Mouse (Mus musculus) limb, embryonic 13.5 days (tissue): ENCODE measurements around the gene Axin1. TPM values are rescaled to one million over a fixed set of nuclear protein-coding genes. Genes with fewer than 3 reads are reported as not detected.
A peak's percentile ranks its signal among the peaks of the same experiment; 100 is the strongest.
"Not testable (repeated sequence)": the region's sequence is repeated elsewhere in the genome, so short reads cannot be mapped to it uniquely, and the experiment has no call there.

Source experiments
- ATAC-seq: fragments of 200-750 bp; cut with Nextera tagmentation; 2 replicates; pipeline ENCODE4 v1.8.0; 2017; ENCODE audit warnings: low read depth, moderate number of reproducible peaks, moderate TSS enrichment; ENCODE audit not compliant: low FRiP score
- H3K27ac ChIP-seq: fragments of 300-500 bp; sonication (generic); 2 replicates; pipeline ENCODE4 v1.5.1; 2015; ENCODE audit warnings: inconsistent platforms, mild to moderate bottlenecking, moderate library complexity
- H3K27me3 ChIP-seq: fragments of 300-500 bp; sonication (generic); 2 replicates; pipeline ENCODE4 v1.6.1; 2015; ENCODE audit warnings: mild to moderate bottlenecking, inconsistent platforms
- H3K36me3 ChIP-seq: fragments of 300-500 bp; sonication (generic); 2 replicates; pipeline ENCODE4 v1.6.1; 2015; ENCODE audit warnings: inconsistent platforms, mild to moderate bottlenecking, moderate library complexity
- H3K4me1 ChIP-seq: fragments of 300-500 bp; sonication (generic); 2 replicates; pipeline ENCODE4 v1.6.1; 2015; ENCODE audit warnings: inconsistent platforms
- H3K4me2 ChIP-seq: fragments of 300-500 bp; sonication (generic); replicated peaks from 2 replicates; pipeline ENCODE4 v1.6.1; 2015; ENCODE audit warnings: inconsistent platforms, mild to moderate bottlenecking, moderate library complexity
- H3K4me3 ChIP-seq: fragments of 300-500 bp; sonication (generic); 2 replicates; pipeline ENCODE4 v1.5.1; 2015; ENCODE audit warnings: moderate library complexity, mild to moderate bottlenecking, inconsistent platforms
- H3K9ac ChIP-seq: fragments of 300-500 bp; sonication (generic); 2 replicates; pipeline ENCODE4 v1.6.1; 2015; ENCODE audit warnings: mild to moderate bottlenecking, inconsistent platforms
- H3K9me3 ChIP-seq: fragments of 300-500 bp; sonication (generic); 2 replicates; pipeline ENCODE4 v1.6.1; 2016; ENCODE audit warnings: inconsistent platforms
- WGBS: fragments of 180-500 bp; shearing (Covaris S2); methylation state at CpG from one replicate; pipeline ENCODE4 v1.1.7; 2015; 5-methylcytosine and 5-hydroxymethylcytosine counted together
- polyA plus RNA-seq: library from polyadenylated mRNA; unstranded; fragments of >200 nt; fragmentation: Nextera tagmentation; extraction: Ambion mirVana; gene quantifications from 2 replicates; pipeline ENCODE4 v1.2.1, GENCODE M21; 2015

Axin1 gene
- polyA plus RNA-seq, 1 experiment from 2014 or later, result 11.3 TPM

GRCm38 (mm10) chr17:26112751-26113150, 25.7 kb upstream of the Axin1 start:
- Histone ChIP-seq H3K27me3 (peaks cover 84% of the 10 kb centered on the region), H3K4me2 (peak overlapping the region; percentile 88), H3K9ac (0 out of 2 replicates have a peak overlapping the region, but pooled peaks have one; percentile 63), H3K9me3 (no peaks in the 10 kb centered on the region), H3K4me1 (peaks cover 12% of the 10 kb centered on the region), H3K36me3 (no peaks in the 10 kb centered on the region), H3K4me3 (peak overlapping the region; percentile 54), H3K27ac (no peak overlapping the region)
- no peak for ATAC-seq
- WGBS, result 16% methylated on average over 14 of the region's 14 CpGs

GRCm38 (mm10) chr17:26113181-26113948, 25.1 kb upstream of the Axin1 start, which contains the start of gene Tmem8:
Tmem8 (plus strand) TSS chr17:26113299.
- Histone ChIP-seq H3K27ac (no peak within 1 kb of the TSS), H3K4me1 (peaks cover 12% of the 10 kb centered on the region), H3K9ac (peak within 1 kb of the TSS; percentile 63), H3K27me3 (peaks cover 90% of the 10 kb centered on the region), H3K4me3 (peak within 1 kb of the TSS; percentile 54), H3K4me2 (peak within 1 kb of the TSS; percentile 88), H3K9me3 (no peaks in the 10 kb centered on the region), H3K36me3 (no peaks in the 10 kb centered on the region)
- peak; percentile 54 for ATAC-seq
- WGBS, result under 1% methylated on average over 71 of the region's 75 CpGs

- no peaks in the 10 kb centered on the region for H3K36me3 ChIP-seq
- H3K9ac ChIP-seq, result peak overlapping the region; percentile 63; the same call in 1 of the 2 replicates
- H3K4me2 ChIP-seq, result peak overlapping the region; percentile 88
- no peak for ATAC-seq
- WGBS, result 14% methylated on average over 8 of the region's 8 CpGs
- H3K27ac ChIP-seq, result no peak overlapping the region
- H3K4me1 ChIP-seq, result peaks cover 12% of the 10 kb centered on the region
- H3K4me3 ChIP-seq, result peak overlapping the region; percentile 54
- no peaks in the 10 kb centered on the region for H3K9me3 ChIP-seq
- peaks cover 97% of the 10 kb centered on the region for H3K27me3 ChIP-seq
Observed at GRCm38 (mm10) chr17:26114061-26114460, 24.4 kb upstream of the Axin1 start.

GRCm38 (mm10) chr17:26114461-26114860, 24.0 kb upstream of the Axin1 start:
- ATAC-seq, result not testable (repeated sequence)
- WGBS, result 68% methylated on average over 7 of the region's 7 CpGs
- peaks cover 97% of the 10 kb centered on the region for H3K27me3 ChIP-seq

GRCm38 (mm10) chr17:26115205-26115898, 23.1 kb upstream of the Axin1 start:
- no peak overlapping the region for H3K27ac ChIP-seq
- peaks cover 96% of the 10 kb centered on the region for H3K27me3 ChIP-seq
- ATAC-seq, result no peak
- no peaks in the 10 kb centered on the region for H3K9me3 ChIP-seq
- no peak overlapping the region for H3K4me2 ChIP-seq
- 77% methylated on average over 7 of the region's 7 CpGs for WGBS
- H3K4me1 ChIP-seq, result peaks cover 15% of the 10 kb centered on the region
- no peak overlapping the region for H3K9ac ChIP-seq
- no peak overlapping the region for H3K4me3 ChIP-seq
- H3K36me3 ChIP-seq, result no peaks in the 10 kb centered on the region

More at GRCm38 (mm10) chr17:26114461-26114860, 24.0 kb upstream of the Axin1 start:
- H3K36me3 ChIP-seq, H3K4me3 ChIP-seq, H3K27ac ChIP-seq, H3K4me2 ChIP-seq, H3K9ac ChIP-seq, H3K9me3 ChIP-seq: not testable (repeated sequence)
- peaks cover 12% of the 10 kb centered on the region for H3K4me1 ChIP-seq

GRCm38 (mm10) chr17:26115956-26116487, 22.5 kb upstream of the Axin1 start:
- no peak overlapping the region for H3K9ac ChIP-seq
- no peaks in the 10 kb centered on the region for H3K9me3 ChIP-seq
- no peaks in the 10 kb centered on the region for H3K36me3 ChIP-seq
- H3K4me2 ChIP-seq, result no peak overlapping the region
- no peak overlapping the region for H3K27ac ChIP-seq
- no peak for ATAC-seq
- H3K27me3 ChIP-seq, result peaks cover 90% of the 10 kb centered on the region
- WGBS, result 68% methylated on average over 3 of the region's 3 CpGs
- H3K4me1 ChIP-seq, result peaks cover 9% of the 10 kb centered on the region
- H3K4me3 ChIP-seq, result no peak overlapping the region

GRCm38 (mm10) chr17:26116503-26117258, 21.8 kb upstream of the Axin1 start:
- Histone ChIP-seq H3K27ac (no peak overlapping the region), H3K4me1 (peaks cover 6% of the 10 kb centered on the region; the same call in 1 of the 2 replicates), H3K9me3 (no peaks in the 10 kb centered on the region), H3K9ac (no peak overlapping the region), H3K4me3 (no peak overlapping the region), H3K4me2 (no peak overlapping the region), H3K36me3 (no peaks in the 10 kb centered on the region), H3K27me3 (peaks cover 83% of the 10 kb centered on the region)
- no peak for ATAC-seq
- WGBS, result 83% methylated on average over 17 of the region's 17 CpGs

GRCm38 (mm10) chr17:26119766-26120710, 18.4 kb upstream of the Axin1 start:
- Histone ChIP-seq H3K9ac (0 out of 2 replicates have a peak overlapping the region, but pooled peaks have one; percentile 9), H3K27ac (no peak overlapping the region), H3K4me2 (no peak overlapping the region; the same call in 1 of the 2 replicates), H3K9me3 (no peaks in the 10 kb centered on the region), H3K4me1 (peaks cover 18% of the 10 kb centered on the region), H3K36me3 (peaks cover 1% of the 10 kb centered on the region), H3K4me3 (no peak overlapping the region), H3K27me3 (peaks cover 49% of the 10 kb centered on the region)
- no peak; the same call in 1 of the 2 replicates for ATAC-seq
- 48% methylated on average over 33 of the region's 33 CpGs for WGBS

GRCm38 (mm10) chr17:26122431-26123140, 15.9 kb upstream of the Axin1 start:
- Histone ChIP-seq H3K4me1 (peaks cover 18% of the 10 kb centered on the region), H3K27me3 (peaks cover 24% of the 10 kb centered on the region), H3K9ac (no peak overlapping the region; the same call in 1 of the 2 replicates), H3K9me3 (no peaks in the 10 kb centered on the region), H3K4me2 (no peak overlapping the region), H3K27ac (no peak overlapping the region), H3K4me3 (peak overlapping the region; percentile 80; the same call in 1 of the 2 replicates), H3K36me3 (peaks cover 27% of the 10 kb centered on the region)
- WGBS, result 65% methylated on average over 5 of the region's 5 CpGs
- ATAC-seq, result no peak

- WGBS, result under 1% methylated on average over 32 of the region's 32 CpGs
- Histone ChIP-seq H3K9ac (peak within 1 kb of the TSS; percentile 88), H3K9me3 (no peaks in the 10 kb centered on the region), H3K36me3 (peaks cover 34% of the 10 kb centered on the region), H3K4me3 (peak within 1 kb of the TSS; percentile 80), H3K27me3 (peaks cover 17% of the 10 kb centered on the region), H3K4me1 (peaks cover 18% of the 10 kb centered on the region), H3K4me2 (peak within 1 kb of the TSS; percentile 90), H3K27ac (no peak within 1 kb of the TSS)
- ATAC-seq, result peak; percentile 89
Observed at GRCm38 (mm10) chr17:26123267-26123684, 15.2 kb upstream of the Axin1 start, which contains the start of gene Mrpl28. Mrpl28 (plus strand) TSS chr17:26123500.
